Mouse (Mus musculus) neural tube, embryonic 12.5 days (tissue): ENCODE results near the gene Actn4. TPM values are rescaled to one million over a fixed set of nuclear protein-coding genes. Genes with fewer than 3 reads are reported as not detected.

Source experiments
- ATAC-seq: fragments of 200-750 bp; cut with Nextera tagmentation; 2 replicates; pipeline ENCODE4 v1.8.0; 2017; ENCODE audit warnings: low read depth, mild to moderate bottlenecking, moderate TSS enrichment, moderate library complexity; ENCODE audit not compliant: low FRiP score
- H3K27ac ChIP-seq: fragments of 300-500 bp; sonication (generic); 2 replicates; pipeline ENCODE4 v1.5.1; 2016
- H3K27me3 ChIP-seq: fragments of 300-500 bp; sonication (generic); replicated peaks from 2 replicates; pipeline ENCODE4 v1.6.1; 2016; ENCODE audit warnings: mild to moderate bottlenecking
- H3K36me3 ChIP-seq: fragments of 300-500 bp; sonication (generic); 2 replicates; pipeline ENCODE4 v1.6.1; 2016; ENCODE audit warnings: mild to moderate bottlenecking
- H3K4me1 ChIP-seq: fragments of 300-500 bp; sonication (generic); 2 replicates; pipeline ENCODE4 v1.6.1; 2016
- H3K4me2 ChIP-seq: fragments of 300-500 bp; sonication (generic); replicated peaks from 2 replicates; pipeline ENCODE4 v1.6.1; 2016; ENCODE audit warnings: mild to moderate bottlenecking
- H3K4me3 ChIP-seq: fragments of 300-500 bp; sonication (generic); 2 replicates; pipeline ENCODE4 v1.5.1; 2016
- H3K9ac ChIP-seq: fragments of 300-500 bp; sonication (generic); 2 replicates; pipeline ENCODE4 v1.6.1; 2016; ENCODE audit warnings: mild to moderate bottlenecking
- H3K9me3 ChIP-seq: fragments of 300-500 bp; sonication (generic); 2 replicates; pipeline ENCODE4 v1.6.1; 2016; ENCODE audit warnings: mild to moderate bottlenecking
- WGBS: fragments of 180-500 bp; shearing (Covaris S2); methylation state at CpG from one replicate; pipeline ENCODE4 v1.1.7; 2016; 5-methylcytosine and 5-hydroxymethylcytosine counted together
- polyA plus RNA-seq: library from polyadenylated mRNA; unstranded; fragments of >200 nt; fragmentation: Nextera tagmentation; extraction: Ambion mirVana; gene quantifications from 2 replicates; pipeline ENCODE4 v1.2.1, GENCODE M21; 2016

Actn4 gene
- polyA plus RNA-seq, 1 experiment from 2014 or later: 192 TPM

GRCm38 (mm10) chr7:28966751-28967505, 4.8 kb upstream of the Actn4 start:
- no peaks in the 10 kb centered on the region; the same call in 1 of the 2 replicates for H3K4me1 ChIP-seq
- H3K36me3 ChIP-seq: peaks cover 28% of the 10 kb centered on the region
- H3K27me3 ChIP-seq: no peaks in the 10 kb centered on the region
- no peak overlapping the region for H3K4me2 ChIP-seq
- ATAC-seq: no peak
- WGBS: 74% methylated on average over 4 of the region's 4 CpGs
- no peak overlapping the region for H3K4me3 ChIP-seq
- H3K9ac ChIP-seq: no peak overlapping the region
- H3K9me3 ChIP-seq: no peaks in the 10 kb centered on the region
- H3K27ac ChIP-seq: no peak overlapping the region

DNA sequence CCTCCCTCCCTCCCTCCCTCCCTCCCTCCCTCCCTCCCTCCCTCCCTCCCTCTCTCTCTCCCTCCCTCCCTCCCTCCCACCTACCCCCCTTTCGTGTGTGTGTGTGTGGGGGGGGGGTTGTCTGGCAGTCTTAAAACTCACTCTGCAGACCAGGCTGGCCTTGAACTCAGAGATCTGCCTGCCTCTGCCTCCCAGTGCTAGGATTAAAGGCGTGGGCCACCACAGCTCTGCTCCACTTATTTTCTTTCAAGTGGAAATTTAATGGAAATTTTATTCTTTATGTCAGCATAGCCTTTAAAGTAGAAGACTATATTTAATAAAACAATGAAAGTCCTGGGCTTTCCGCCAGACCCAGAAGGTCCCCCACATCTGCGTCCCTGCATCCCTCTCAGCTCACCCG, 4.0 kb upstream of the Actn4 start:
- ATAC-seq: no peak
- H3K27ac ChIP-seq: no peak overlapping the region
- WGBS: 92% methylated on average over 4 of the region's 5 CpGs
- H3K4me3 ChIP-seq: no peak overlapping the region
- no peak overlapping the region for H3K4me2 ChIP-seq
- no peak overlapping the region for H3K9ac ChIP-seq
- peaks cover 3% of the 10 kb centered on the region for H3K4me1 ChIP-seq
- H3K27me3 ChIP-seq: no peaks in the 10 kb centered on the region
- no peaks in the 10 kb centered on the region for H3K9me3 ChIP-seq
- H3K36me3 ChIP-seq: peaks cover 21% of the 10 kb centered on the region

- Histone ChIP-seq H3K9ac (no peak overlapping the region), H3K27ac (no peak overlapping the region), H3K36me3 (peaks cover 13% of the 10 kb centered on the region; the same call in 1 of the 2 replicates), H3K4me2 (no peak overlapping the region), H3K9me3 (no peaks in the 10 kb centered on the region), H3K4me1 (peaks cover 11% of the 10 kb centered on the region), H3K27me3 (no peaks in the 10 kb centered on the region), H3K4me3 (no peak overlapping the region)
- 76% methylated on average over 5 of the region's 5 CpGs for whole genome bisulfite sequencing
- no peak for ATAC-seq
Observed at GRCm38 (mm10) chr7:28965346-28965840, 3.3 kb upstream of the Actn4 start.

DNA sequence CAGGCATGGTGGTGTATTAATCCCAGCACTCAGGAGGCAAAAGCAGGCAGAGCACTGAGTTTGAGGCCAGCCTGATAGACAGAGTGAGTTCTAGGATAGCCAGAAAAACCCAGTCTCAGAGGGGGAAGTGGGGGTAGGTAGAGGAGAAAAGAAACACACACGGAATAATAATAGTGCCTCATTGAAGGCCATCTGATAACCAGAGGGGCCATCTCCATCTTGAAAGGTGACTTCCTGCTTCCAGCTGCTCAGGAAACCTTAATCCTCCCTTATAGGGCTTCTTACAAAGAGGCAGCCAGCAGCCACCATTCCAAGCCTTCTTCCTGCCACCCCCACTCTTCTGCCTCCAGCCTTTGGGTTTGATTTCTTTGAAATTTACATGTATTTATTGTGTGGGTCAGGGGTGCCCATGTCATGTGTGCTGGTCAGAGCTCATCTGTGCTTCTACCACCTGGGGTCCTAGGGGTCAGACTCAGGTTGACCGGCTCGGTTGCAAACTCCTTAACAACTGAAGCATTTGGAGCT, 1.3 kb upstream of the Actn4 start:
- H3K4me2 ChIP-seq: no peak overlapping the region
- H3K27ac ChIP-seq: no peak overlapping the region
- H3K4me3 ChIP-seq: no peak overlapping the region
- no peak for ATAC-seq
- H3K4me1 ChIP-seq: peaks cover 29% of the 10 kb centered on the region
- no peak overlapping the region for H3K9ac ChIP-seq
- 78% methylated on average over 3 of the region's 3 CpGs for WGBS
- H3K27me3 ChIP-seq: no peaks in the 10 kb centered on the region
- no peaks in the 10 kb centered on the region for H3K36me3 ChIP-seq
- no peaks in the 10 kb centered on the region for H3K9me3 ChIP-seq

GRCm38 (mm10) chr7:28961584-28961926, 585 bp downstream of the Actn4 start:
- under 1% methylated on average over 7 of the region's 7 CpGs for WGBS
- Histone ChIP-seq H3K4me3 (peak overlapping the region; percentile 98), H3K27me3 (no peaks in the 10 kb centered on the region), H3K4me2 (peak overlapping the region; percentile 86), H3K9ac (peak overlapping the region; percentile 94), H3K36me3 (no peaks in the 10 kb centered on the region), H3K9me3 (no peaks in the 10 kb centered on the region), H3K27ac (0 out of 2 replicates have a peak overlapping the region, but pooled peaks have one; percentile 26), H3K4me1 (peaks cover 29% of the 10 kb centered on the region)
- ATAC-seq: peak; percentile 27

DNA sequence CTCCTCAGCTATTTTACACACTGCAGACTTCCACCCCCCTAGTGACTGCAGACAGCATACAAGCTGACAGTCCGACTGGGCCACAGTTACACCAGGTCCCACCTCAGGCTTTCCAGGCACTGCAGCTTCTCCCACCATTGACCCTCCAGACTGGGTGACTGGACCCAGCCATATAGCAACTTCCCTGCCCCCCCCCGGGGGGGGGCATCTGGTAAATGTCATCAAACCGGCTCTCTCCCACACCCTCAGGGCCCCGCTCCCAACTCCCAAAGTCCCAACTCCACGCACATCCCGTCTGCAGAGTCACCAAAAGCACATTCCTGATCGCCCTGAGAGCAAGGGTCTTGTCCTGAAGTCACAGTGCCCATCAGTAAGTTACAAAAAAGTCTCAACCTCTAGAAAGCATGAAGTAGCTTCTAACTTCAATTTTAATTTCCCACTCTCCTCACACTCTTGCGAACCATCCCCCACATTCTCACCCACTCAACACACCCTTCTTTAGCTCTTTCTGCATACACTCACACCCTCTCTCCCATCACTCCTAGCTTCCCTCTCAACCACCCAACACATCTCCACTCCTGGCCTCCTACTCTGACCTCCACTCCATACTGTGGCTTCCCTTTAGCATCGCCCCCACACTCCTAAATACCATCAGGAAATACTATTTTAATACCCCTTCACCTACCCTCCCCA, 1.6 kb downstream of the Actn4 start:
- no peaks in the 10 kb centered on the region for H3K9me3 ChIP-seq
- peaks cover 32% of the 10 kb centered on the region for H3K4me1 ChIP-seq
- no peak overlapping the region for H3K27ac ChIP-seq
- H3K36me3 ChIP-seq: no peaks in the 10 kb centered on the region
- ATAC-seq: no peak
- peak overlapping the region; percentile 94 for H3K9ac ChIP-seq
- H3K4me3 ChIP-seq: peak overlapping the region; percentile 98
- WGBS: 36% methylated on average over 9 of the region's 9 CpGs
- H3K27me3 ChIP-seq: no peaks in the 10 kb centered on the region
- peak overlapping the region; percentile 86 for H3K4me2 ChIP-seq

DNA sequence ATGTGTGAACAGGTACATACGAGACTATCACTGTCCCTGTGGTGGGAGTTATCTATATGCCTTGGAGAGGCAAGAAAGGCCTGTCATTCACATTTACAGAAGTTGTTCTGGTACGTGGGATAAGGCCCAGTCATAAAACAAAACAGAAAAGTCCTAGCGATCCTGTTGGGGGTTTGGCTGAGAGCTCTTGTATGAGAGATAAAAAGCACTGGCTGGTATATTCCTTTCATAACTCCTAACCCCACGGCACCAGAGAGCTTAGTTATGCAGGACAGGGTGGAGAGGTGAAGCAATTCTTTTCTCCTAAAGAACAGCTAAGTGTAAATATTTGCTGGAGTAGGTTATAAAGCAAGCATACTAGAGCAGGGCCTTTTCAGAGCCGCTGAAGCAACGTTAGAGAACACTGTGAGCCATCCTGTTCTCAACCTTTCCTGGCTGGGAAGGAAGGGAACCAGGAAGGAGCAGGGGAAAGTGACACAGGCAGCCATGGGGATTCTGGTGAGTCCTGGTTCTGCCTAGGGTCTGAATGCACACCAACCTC, 2.6 kb downstream of the Actn4 start:
- no peak for ATAC-seq
- no peak overlapping the region for H3K27ac ChIP-seq

GRCm38 (mm10) chr7:28958770-28959169, 3.4 kb downstream of the Actn4 start:
- Histone ChIP-seq H3K4me2 (0 out of 2 replicates have a peak overlapping the region, but pooled peaks have one; percentile 86), H3K27me3 (no peaks in the 10 kb centered on the region), H3K36me3 (no peaks in the 10 kb centered on the region), H3K4me3 (no peak overlapping the region), H3K27ac (no peak overlapping the region), H3K9ac (no peak overlapping the region), H3K4me1 (peaks cover 42% of the 10 kb centered on the region), H3K9me3 (no peaks in the 10 kb centered on the region)
- 63% methylated on average over 1 of the region's 1 CpGs for WGBS
- ATAC-seq: no peak

More for the DNA sequence above, 2.6 kb downstream of the Actn4 start:
- no peaks in the 10 kb centered on the region for H3K27me3 ChIP-seq
- no peaks in the 10 kb centered on the region for H3K9me3 ChIP-seq
- no peaks in the 10 kb centered on the region for H3K36me3 ChIP-seq
- H3K4me1 ChIP-seq: peaks cover 38% of the 10 kb centered on the region
- H3K4me2 ChIP-seq: peak overlapping the region; percentile 86
- no peak overlapping the region for H3K4me3 ChIP-seq
- H3K9ac ChIP-seq: peak overlapping the region; percentile 94; the same call in 1 of the 2 replicates
- WGBS: 50% methylated on average over 6 of the region's 6 CpGs

- no peaks in the 10 kb centered on the region for H3K36me3 ChIP-seq
- peaks cover 48% of the 10 kb centered on the region for H3K4me1 ChIP-seq
- no peak overlapping the region for H3K4me2 ChIP-seq
- H3K9ac ChIP-seq: no peak overlapping the region
- no peak overlapping the region for H3K4me3 ChIP-seq
- H3K27ac ChIP-seq: no peak overlapping the region
- 81% methylated on average over 1 of the region's 1 CpGs for whole genome bisulfite sequencing
- no peaks in the 10 kb centered on the region for H3K27me3 ChIP-seq
- no peaks in the 10 kb centered on the region for H3K9me3 ChIP-seq
- no peak for ATAC-seq
Observed at GRCm38 (mm10) chr7:28957997-28958725, 4.0 kb downstream of the Actn4 start.

- ATAC-seq: no peak
- Histone ChIP-seq H3K9me3 (no peaks in the 10 kb centered on the region), H3K4me2 (no peak overlapping the region), H3K27me3 (no peaks in the 10 kb centered on the region), H3K4me3 (no peak overlapping the region), H3K4me1 (peaks cover 52% of the 10 kb centered on the region), H3K36me3 (no peaks in the 10 kb centered on the region), H3K9ac (no peak overlapping the region), H3K27ac (no peak overlapping the region)
- WGBS: 88% methylated on average over 6 of the region's 6 CpGs
Observed at GRCm38 (mm10) chr7:28957286-28957685, 4.9 kb downstream of the Actn4 start.

- H3K4me1 ChIP-seq: peaks cover 49% of the 10 kb centered on the region
- H3K27ac ChIP-seq: no peak overlapping the region
- H3K36me3 ChIP-seq: 0 out of 2 replicates have a peak, but pooled peaks cover 3% of the 10 kb centered on the region
- 90% methylated on average over 1 of the region's 1 CpGs for WGBS
- ATAC-seq: no peak
- no peak overlapping the region for H3K9ac ChIP-seq
- no peak overlapping the region for H3K4me3 ChIP-seq
- no peak overlapping the region for H3K4me2 ChIP-seq
- H3K27me3 ChIP-seq: no peaks in the 10 kb centered on the region
- H3K9me3 ChIP-seq: no peaks in the 10 kb centered on the region
Observed at GRCm38 (mm10) chr7:28956270-28956669, 5.9 kb downstream of the Actn4 start.
